Mouse (Mus musculus): Measurements from ENCODE around the gene Dync1li2. TPM values are rescaled to one million over a fixed set of nuclear protein-coding genes. Genes with fewer than 3 reads are reported as not detected.

Gene Dync1li2
- total RNA-seq, 2 experiments from 2014 or later: 279 to 326 TPM

DNA sequence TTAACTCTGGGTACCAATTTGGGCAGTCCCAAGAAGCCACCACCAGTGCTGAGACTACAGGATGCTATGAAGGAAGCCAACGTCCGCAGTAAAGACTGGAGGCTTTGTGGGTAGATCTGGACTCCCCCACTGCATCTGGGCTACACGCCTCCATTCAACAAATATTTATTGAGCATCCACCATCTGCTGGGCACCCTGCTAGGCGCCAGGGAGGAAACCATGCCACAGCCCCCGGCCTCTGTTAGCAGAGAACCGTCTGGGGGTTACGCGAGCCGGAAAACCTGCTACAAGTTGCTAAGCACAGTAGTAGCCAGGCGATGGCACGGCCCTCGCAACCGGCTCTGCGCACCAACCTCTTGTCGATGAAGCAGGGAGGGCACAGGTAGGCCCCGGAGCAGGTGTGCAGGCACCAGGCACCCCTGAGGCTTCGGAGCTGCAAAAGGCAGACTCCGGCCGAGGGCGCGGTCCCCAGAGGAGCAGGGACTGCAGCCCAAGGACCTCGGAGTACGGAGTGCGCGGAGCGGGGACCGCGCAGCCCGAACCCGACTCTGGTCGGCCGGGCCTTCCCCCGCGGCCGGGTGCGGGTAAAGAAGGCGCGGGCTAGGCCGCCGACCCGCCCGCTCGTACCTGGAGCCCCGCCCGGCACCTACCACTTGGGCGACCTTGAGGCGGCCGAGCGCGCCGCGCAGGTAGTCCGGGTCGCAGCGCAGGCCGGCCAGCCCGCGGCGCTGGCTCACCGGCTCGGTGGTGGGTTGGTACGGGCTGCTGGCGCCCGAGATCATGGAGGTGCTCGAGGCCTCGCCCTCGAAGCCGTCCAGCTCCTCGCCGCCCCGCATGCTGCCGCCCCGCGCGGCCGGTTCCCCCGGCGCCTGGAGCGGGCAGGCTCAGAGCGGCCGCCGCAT lies 47.8 kb downstream of the Dync1li2 start:
- TF ChIP-seq CTCF (IDR thresholded peaks at IDR 0.05): no peak; the same call in 1 of the 2 replicates
- intact Hi-C loops (cut with DNase I): loop anchor here (2.0 to 5.0 kb wide), 2 partner anchors 42 to 50 kb away; no protein-coding TSS in a partner anchor
- H3K27ac ChIP-seq: peak overlapping the region; percentile 84
- DNase-seq (ENCODE audit: extremely low spot score in 1 of 2, low spot score in 2 of 2): peak; percentile 44 to 50
- peak overlapping the region; percentile 80 for H3K4me3 ChIP-seq

DNA sequence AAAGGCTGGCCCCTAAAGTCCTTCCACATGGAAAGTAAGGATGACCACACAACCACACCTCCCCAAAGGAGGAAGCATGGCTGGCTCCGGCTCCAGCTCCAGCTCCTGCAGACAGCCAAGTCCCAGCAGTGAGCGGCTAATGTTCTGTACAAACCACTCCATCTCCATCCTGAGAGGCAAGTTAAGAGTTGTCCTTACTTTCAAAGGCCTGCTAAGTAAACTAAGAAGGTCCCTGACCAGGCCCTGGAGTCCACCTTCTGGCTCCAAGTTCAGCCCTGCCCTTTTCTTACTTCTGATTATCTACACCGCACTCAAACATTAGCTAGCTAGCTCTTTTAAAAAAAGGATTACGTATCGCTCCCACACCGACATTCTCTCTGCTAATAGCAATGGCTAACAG lies 49.1 kb downstream of the Dync1li2 start:
- no peak for TF ChIP-seq CTCF (IDR thresholded peaks at IDR 0.05)
- DNase-seq (ENCODE audit: extremely low spot score in 1 of 2, low spot score in 2 of 2): no peak
- Histone ChIP-seq H3K4me3 (peak overlapping the region; percentile 80), H3K27ac (no peak overlapping the region)
- intact Hi-C loops (cut with DNase I): loop anchor here (2.0 kb wide), 1 partner anchor 49 kb away; no protein-coding TSS in a partner anchor

DNA sequence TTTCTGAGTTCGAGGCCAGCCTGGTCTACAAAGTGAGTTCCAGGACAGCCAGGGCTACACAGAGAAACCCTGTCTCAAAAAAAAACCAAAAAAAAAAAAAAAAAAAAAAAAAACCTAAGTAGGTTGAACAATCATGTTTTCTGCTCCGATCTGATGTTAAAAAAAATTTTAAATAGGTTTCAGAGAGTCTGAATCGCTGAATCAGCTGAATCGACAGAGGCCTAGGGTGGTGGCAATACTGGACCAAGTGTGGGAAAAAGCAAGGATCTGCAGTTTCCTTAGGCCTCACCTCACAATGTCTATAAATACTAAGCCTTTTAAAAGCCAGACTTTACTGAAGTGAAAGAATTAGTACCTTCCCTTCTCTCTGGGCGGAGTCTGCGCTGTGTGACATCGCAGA lies 49.7 kb downstream of the Dync1li2 start:
- Histone ChIP-seq H3K27ac (no peak overlapping the region), H3K4me3 (no peak overlapping the region; the same call in 1 of the 2 replicates)
- no peak for TF ChIP-seq CTCF (IDR thresholded peaks at IDR 0.05)
- intact Hi-C loops (cut with DNase I): no loop called here
- DNase-seq (ENCODE audit: extremely low spot score in 1 of 2, low spot score in 2 of 2): no peak

DNA sequence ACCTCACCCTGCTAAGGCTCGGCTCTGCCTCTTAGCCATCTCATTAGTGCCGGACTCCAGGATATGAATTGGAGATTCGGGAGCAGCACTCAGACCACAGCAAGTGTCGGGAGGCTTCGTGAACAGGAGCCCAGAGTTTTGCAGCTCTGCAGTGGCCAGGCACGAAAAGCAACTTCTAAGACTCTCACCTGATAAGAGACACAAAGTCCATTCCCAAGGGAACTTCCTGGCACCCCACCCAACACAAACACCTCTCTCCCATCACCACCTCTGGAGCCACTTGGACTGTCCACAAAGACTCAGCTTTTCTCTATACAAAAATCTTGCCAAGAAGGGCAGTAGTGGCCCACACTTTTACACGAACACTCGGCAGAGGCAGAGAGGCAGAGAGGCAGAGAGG lies 52.6 kb downstream of the Dync1li2 start:
- Histone ChIP-seq H3K4me3 (no peak overlapping the region), H3K27ac (no peak overlapping the region)
- no peak for DNase-seq (ENCODE audit: extremely low spot score in 1 of 2, low spot score in 2 of 2)
- intact Hi-C loops (cut with DNase I): no loop called here
- no peak for TF ChIP-seq CTCF (IDR thresholded peaks at IDR 0.05)

DNA sequence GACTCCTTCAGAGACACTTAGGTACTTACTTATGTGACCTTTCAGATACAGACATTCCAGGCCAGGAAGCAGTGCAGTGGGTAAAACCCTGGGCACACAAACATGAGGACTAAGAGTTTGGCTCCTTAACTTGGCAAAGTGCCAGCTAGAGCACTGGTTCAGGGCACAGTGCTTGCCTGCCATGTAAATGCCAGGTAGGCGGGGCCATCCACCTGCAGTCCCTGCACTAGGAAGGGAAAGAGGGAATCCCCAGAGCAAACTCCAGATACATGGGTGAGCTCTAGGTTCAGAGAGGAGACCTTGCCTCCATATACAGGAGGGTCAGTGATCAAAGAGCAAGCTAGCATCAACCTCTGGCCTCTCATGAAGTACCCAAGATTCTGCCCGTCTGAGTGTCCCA lies 54.9 kb downstream of the Dync1li2 start:
- intact Hi-C loops (cut with DNase I): no loop called here
- Histone ChIP-seq H3K4me3 (no peak overlapping the region), H3K27ac (no peak overlapping the region)
- no peak for TF ChIP-seq CTCF (IDR thresholded peaks at IDR 0.05)
- DNase-seq (ENCODE audit: extremely low spot score in 1 of 2, low spot score in 2 of 2): no peak

DNA sequence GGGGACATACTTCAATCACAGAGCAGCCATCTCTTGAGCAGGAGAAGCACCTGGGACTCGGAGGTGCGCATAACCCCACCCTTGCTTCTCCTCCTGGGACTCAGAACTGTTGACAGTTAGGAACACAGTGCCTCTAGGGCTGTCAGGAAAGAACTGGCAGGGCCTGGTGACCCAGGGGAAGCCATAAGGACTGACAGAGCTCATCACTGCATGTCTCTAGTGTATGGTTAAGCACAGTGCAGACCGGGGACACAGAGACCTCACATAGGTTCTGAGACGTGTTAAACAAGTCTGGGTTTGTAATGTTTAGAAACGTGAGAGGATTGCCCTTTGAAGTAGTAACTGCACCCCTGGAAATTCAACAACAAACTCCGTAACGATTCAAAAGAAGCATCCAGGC lies 55.3 kb downstream of the Dync1li2 start:
- H3K4me3 ChIP-seq: no peak overlapping the region
- intact Hi-C loops (cut with DNase I): no loop called here
- no peak for TF ChIP-seq CTCF (IDR thresholded peaks at IDR 0.05)
- H3K27ac ChIP-seq: no peak overlapping the region
- DNase-seq (ENCODE audit: extremely low spot score in 1 of 2, low spot score in 2 of 2): no peak

DNA sequence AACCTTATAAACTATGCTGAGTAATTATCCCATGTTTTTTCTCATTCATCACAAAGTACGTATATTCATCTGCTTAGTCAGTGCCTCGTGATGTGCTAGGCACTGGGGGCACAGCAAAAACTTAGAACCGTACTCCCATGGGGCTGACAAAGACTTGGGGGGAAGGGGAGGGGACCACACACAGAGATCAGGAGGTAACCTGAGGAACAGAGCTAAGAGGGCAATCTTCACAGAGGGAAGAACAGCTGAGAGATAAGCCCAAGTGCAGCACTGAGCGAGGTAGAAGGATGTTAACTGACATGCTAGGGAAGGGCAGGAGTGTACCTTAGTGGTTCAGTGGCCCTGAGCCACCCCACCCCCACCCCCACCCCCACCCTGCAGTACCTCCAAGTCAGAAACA lies 56.2 kb downstream of the Dync1li2 start:
- intact Hi-C loops (cut with DNase I): no loop called here
- Histone ChIP-seq H3K4me3 (no peak overlapping the region), H3K27ac (no peak overlapping the region)
- DNase-seq (ENCODE audit: extremely low spot score in 1 of 2, low spot score in 2 of 2): no peak
- TF ChIP-seq CTCF (IDR thresholded peaks at IDR 0.05): no peak

DNA sequence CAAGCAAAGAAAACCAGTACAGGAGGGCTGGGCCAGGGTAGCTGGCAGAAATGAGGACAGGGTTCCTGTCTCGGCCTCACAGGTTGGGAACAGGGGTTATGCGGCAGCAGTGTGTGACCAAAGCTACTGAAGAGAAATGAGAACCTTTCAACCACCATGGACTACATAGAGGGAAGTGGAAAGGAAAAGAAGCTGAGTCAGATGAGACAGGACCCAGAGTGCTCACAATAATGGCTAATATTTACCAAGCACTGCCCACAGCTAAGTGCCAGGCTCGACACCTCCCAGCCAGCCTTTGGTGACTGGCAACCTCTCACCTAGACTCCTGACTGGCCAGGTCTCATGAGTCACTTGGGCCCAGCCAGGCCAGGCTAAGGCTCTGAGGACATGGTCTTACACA lies 58.9 kb downstream of the Dync1li2 start:
- intact Hi-C loops (cut with DNase I): no loop called here
- Histone ChIP-seq H3K27ac (no peak overlapping the region), H3K4me3 (no peak overlapping the region)
- no peak for TF ChIP-seq CTCF (IDR thresholded peaks at IDR 0.05)
- DNase-seq (ENCODE audit: extremely low spot score in 1 of 2, low spot score in 2 of 2): no peak

DNA sequence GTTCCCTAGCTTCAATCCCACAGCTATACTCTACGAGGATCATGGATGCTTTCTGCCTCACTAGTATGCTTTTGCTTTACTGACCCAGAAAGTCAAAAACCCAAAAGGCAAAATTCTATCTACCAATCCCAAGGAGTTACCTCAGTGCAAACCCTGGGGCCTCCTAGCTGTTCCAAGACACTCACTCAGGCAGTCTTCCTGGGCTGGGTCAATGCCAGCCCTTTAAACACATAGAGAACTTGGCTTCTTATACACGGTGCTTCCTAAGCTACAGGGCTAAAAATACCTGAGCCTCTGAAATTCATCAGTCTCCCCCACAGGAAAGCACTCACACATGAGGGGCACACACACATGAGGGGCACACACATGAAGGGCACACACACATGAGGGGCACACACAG lies 59.6 kb downstream of the Dync1li2 start:
- DNase-seq (ENCODE audit: extremely low spot score in 1 of 2, low spot score in 2 of 2): no peak
- H3K4me3 ChIP-seq: no peak overlapping the region
- intact Hi-C loops (cut with DNase I): no loop called here
- no peak overlapping the region for H3K27ac ChIP-seq
- TF ChIP-seq CTCF (IDR thresholded peaks at IDR 0.05): no peak

DNA sequence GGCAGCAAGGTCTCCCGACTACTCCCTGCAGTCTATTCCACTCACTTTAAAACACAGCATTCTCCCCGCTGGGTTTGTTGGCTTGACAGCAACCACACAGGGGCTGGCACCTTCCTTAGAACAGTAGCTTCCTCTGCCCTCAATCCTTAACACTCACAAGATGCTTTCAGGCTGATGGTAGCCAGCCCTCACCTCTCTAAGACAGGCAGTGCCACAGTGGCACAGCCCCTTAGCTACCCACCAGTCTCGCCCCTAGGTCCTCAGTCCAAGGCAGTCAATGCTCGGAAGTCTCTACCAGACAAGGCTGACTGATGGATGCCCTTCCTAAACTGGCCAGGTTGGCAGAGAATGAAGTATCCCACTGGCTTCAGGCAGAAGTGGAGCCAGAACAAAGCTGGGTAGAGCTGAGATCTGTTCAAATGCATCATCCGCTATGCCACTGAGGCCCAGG lies 61.9 kb downstream of the Dync1li2 start:
- intact Hi-C loops (cut with DNase I): no loop called here
- Histone ChIP-seq H3K4me3 (no peak overlapping the region), H3K27ac (no peak overlapping the region)
- TF ChIP-seq CTCF (IDR thresholded peaks at IDR 0.05): no peak
- no peak for DNase-seq (ENCODE audit: extremely low spot score in 1 of 2, low spot score in 2 of 2)

DNA sequence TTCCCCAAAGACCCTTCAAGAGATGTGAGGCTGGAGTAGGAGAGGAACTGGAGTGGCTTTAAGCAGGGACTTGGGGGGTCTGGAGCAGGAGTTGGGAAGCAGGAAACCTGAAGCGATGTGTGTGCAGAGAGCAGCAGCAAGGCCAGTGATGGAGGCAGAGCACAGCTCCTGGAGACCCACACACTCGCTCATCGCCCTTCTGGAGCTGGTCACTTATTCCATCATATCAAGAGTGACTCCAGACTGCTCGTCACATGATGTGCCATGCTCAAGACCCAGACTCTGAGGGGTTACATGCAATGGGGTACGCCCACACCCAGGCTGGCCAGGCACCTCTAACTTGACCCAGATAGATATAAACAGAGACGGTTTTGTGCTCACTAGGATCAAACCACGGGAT lies 62.6 kb downstream of the Dync1li2 start:
- intact Hi-C loops (cut with DNase I): no loop called here

DNA sequence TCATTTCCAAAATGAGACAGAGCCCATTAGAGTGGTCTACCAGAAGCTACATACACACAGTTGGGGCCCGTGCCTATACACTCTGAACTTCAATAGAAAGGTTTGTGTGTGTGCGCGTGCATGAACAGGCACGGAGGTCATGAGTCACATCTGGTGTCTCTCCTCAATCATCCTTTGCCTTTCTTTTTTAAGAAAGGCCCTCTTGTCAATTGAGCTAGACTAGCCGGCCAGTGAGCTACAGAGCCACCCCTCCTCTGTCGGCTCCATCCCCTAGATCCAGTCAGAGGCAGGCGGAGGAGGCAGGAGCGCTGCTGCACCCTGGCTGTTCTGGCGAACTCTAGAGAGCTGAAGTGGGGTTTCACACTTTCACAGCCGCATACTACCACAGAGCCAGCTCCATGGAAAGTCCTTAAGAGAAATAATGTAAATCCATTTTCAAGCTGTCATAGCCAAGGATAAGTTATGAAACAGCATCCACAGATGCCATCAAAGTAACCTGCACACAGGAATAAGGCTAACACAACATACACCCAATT lies 63.5 kb downstream of the Dync1li2 start:
- intact Hi-C loops (cut with DNase I): no loop called here
- TF ChIP-seq CTCF (IDR thresholded peaks at IDR 0.05): no peak
- H3K27ac ChIP-seq: no peak overlapping the region
- no peak overlapping the region for H3K4me3 ChIP-seq
- DNase-seq (ENCODE audit: extremely low spot score in 1 of 2, low spot score in 2 of 2): no peak

More for the DNA sequence above, 62.6 kb downstream of the Dync1li2 start:
- no peak for DNase-seq (ENCODE audit: extremely low spot score in 1 of 2, low spot score in 2 of 2)
- TF ChIP-seq CTCF (IDR thresholded peaks at IDR 0.05): no peak
- Histone ChIP-seq H3K27ac (0 out of 2 replicates have a peak overlapping the region, but pooled peaks have one; percentile 19), H3K4me3 (no peak overlapping the region)
